Mouse (Mus musculus): ENCODE results near the gene Fam98c.
A peak's percentile ranks its signal among the peaks of the same experiment; 100 is the strongest.

The Fam98c gene

GRCm38 (mm10) chr7:29169231-29170065 lies 13.4 kb upstream of the Fam98c start:
- DNase-seq (ENCODE audit: low read depth, low spot score) = peak; percentile 38
- H3K36me3 ChIP-seq (ENCODE audit: control insufficient read depth, insufficient read depth, low read length, poor library complexity, severe bottlenecking) = peaks cover 2% of the 10 kb centered on the region; the same call in 1 of the 2 replicates
- H3K27me3 ChIP-seq (ENCODE audit: control insufficient read depth, insufficient read depth, low read length, poor library complexity, severe bottlenecking) = no peaks in the 10 kb centered on the region; the same call in 1 of the 2 replicates

- no peak for DNase-seq (ENCODE audit: low read depth, low spot score)
- Histone ChIP-seq H3K36me3 (ENCODE audit: control insufficient read depth, insufficient read depth, low read length, poor library complexity, severe bottlenecking) (no peaks in the 10 kb centered on the region; the same call in 1 of the 2 replicates), H3K27me3 (ENCODE audit: control insufficient read depth, insufficient read depth, low read length, poor library complexity, severe bottlenecking) (no peaks in the 10 kb centered on the region; the same call in 1 of the 2 replicates)
Observed at GRCm38 (mm10) chr7:29168791-29169230, 12.8 kb upstream of the Fam98c start.

GRCm38 (mm10) chr7:29168121-29168695 lies 12.2 kb upstream of the Fam98c start:
- no peaks in the 10 kb centered on the region; the same call in none of the 2 replicates for H3K27me3 ChIP-seq (ENCODE audit: control insufficient read depth, insufficient read depth, low read length, poor library complexity, severe bottlenecking)
- no peaks in the 10 kb centered on the region; the same call in 1 of the 2 replicates for H3K36me3 ChIP-seq (ENCODE audit: control insufficient read depth, insufficient read depth, low read length, poor library complexity, severe bottlenecking)
- no peak for DNase-seq (ENCODE audit: low read depth, low spot score)

GRCm38 (mm10) chr7:29167656-29168055 lies 11.6 kb upstream of the Fam98c start:
- H3K36me3 ChIP-seq (ENCODE audit: control insufficient read depth, insufficient read depth, low read length, poor library complexity, severe bottlenecking) = no peaks in the 10 kb centered on the region
- H3K27me3 ChIP-seq (ENCODE audit: control insufficient read depth, insufficient read depth, low read length, poor library complexity, severe bottlenecking) = no peaks in the 10 kb centered on the region; the same call in none of the 2 replicates
- no peak for DNase-seq (ENCODE audit: low read depth, low spot score)

- peak; percentile 67 for DNase-seq (ENCODE audit: low read depth, low spot score)
- Histone ChIP-seq H3K36me3 (ENCODE audit: control insufficient read depth, insufficient read depth, low read length, poor library complexity, severe bottlenecking) (no peaks in the 10 kb centered on the region), H3K27me3 (ENCODE audit: control insufficient read depth, insufficient read depth, low read length, poor library complexity, severe bottlenecking) (no peaks in the 10 kb centered on the region; the same call in 1 of the 2 replicates)
Observed at GRCm38 (mm10) chr7:29162750-29163525, 6.9 kb upstream of the Fam98c start.

GRCm38 (mm10) chr7:29162294-29162693 lies 6.3 kb upstream of the Fam98c start:
- no peaks in the 10 kb centered on the region for H3K36me3 ChIP-seq (ENCODE audit: control insufficient read depth, insufficient read depth, low read length, poor library complexity, severe bottlenecking)
- DNase-seq (ENCODE audit: low read depth, low spot score) = no peak
- no peaks in the 10 kb centered on the region; the same call in 1 of the 2 replicates for H3K27me3 ChIP-seq (ENCODE audit: control insufficient read depth, insufficient read depth, low read length, poor library complexity, severe bottlenecking)

- no peaks in the 10 kb centered on the region; the same call in 1 of the 2 replicates for H3K27me3 ChIP-seq (ENCODE audit: control insufficient read depth, insufficient read depth, low read length, poor library complexity, severe bottlenecking)
- no peak for DNase-seq (ENCODE audit: low read depth, low spot score)
- no peaks in the 10 kb centered on the region for H3K36me3 ChIP-seq (ENCODE audit: control insufficient read depth, insufficient read depth, low read length, poor library complexity, severe bottlenecking)
Observed at GRCm38 (mm10) chr7:29158264-29158663, 2.2 kb upstream of the Fam98c start.

GRCm38 (mm10) chr7:29155196-29155837 lies 717 bp downstream of the Fam98c start:
- Histone ChIP-seq H3K36me3 (ENCODE audit: control insufficient read depth, insufficient read depth, low read length, poor library complexity, severe bottlenecking) (no peaks in the 10 kb centered on the region), H3K27me3 (ENCODE audit: control insufficient read depth, insufficient read depth, low read length, poor library complexity, severe bottlenecking) (no peaks in the 10 kb centered on the region; the same call in 1 of the 2 replicates)
- DNase-seq (ENCODE audit: low read depth, low spot score) = peak; percentile 90

- DNase-seq (ENCODE audit: low read depth, low spot score) = peak; percentile 35
- H3K27me3 ChIP-seq (ENCODE audit: control insufficient read depth, insufficient read depth, low read length, poor library complexity, severe bottlenecking) = no peaks in the 10 kb centered on the region; the same call in 1 of the 2 replicates
- no peaks in the 10 kb centered on the region for H3K36me3 ChIP-seq (ENCODE audit: control insufficient read depth, insufficient read depth, low read length, poor library complexity, severe bottlenecking)
Observed at GRCm38 (mm10) chr7:29154018-29154720, 1.9 kb downstream of the Fam98c start.

GRCm38 (mm10) chr7:29151486-29151885 lies 4.5 kb downstream of the Fam98c start:
- no peak for DNase-seq (ENCODE audit: low read depth, low spot score)
- Histone ChIP-seq H3K36me3 (ENCODE audit: control insufficient read depth, insufficient read depth, low read length, poor library complexity, severe bottlenecking) (no peaks in the 10 kb centered on the region), H3K27me3 (ENCODE audit: control insufficient read depth, insufficient read depth, low read length, poor library complexity, severe bottlenecking) (no peaks in the 10 kb centered on the region)

GRCm38 (mm10) chr7:29148771-29149170 lies 7.3 kb downstream of the Fam98c start:
- H3K27me3 ChIP-seq (ENCODE audit: control insufficient read depth, insufficient read depth, low read length, poor library complexity, severe bottlenecking) = no peaks in the 10 kb centered on the region
- DNase-seq (ENCODE audit: low read depth, low spot score) = no peak
- no peaks in the 10 kb centered on the region for H3K36me3 ChIP-seq (ENCODE audit: control insufficient read depth, insufficient read depth, low read length, poor library complexity, severe bottlenecking)

GRCm38 (mm10) chr7:29146625-29147367 lies 9.2 kb downstream of the Fam98c start:
- Histone ChIP-seq H3K27me3 (ENCODE audit: control insufficient read depth, insufficient read depth, low read length, poor library complexity, severe bottlenecking) (no peaks in the 10 kb centered on the region), H3K36me3 (ENCODE audit: control insufficient read depth, insufficient read depth, low read length, poor library complexity, severe bottlenecking) (no peaks in the 10 kb centered on the region)
- no peak for DNase-seq (ENCODE audit: low read depth, low spot score)

GRCm38 (mm10) chr7:29144006-29144405 lies 12.0 kb downstream of the Fam98c start:
- H3K36me3 ChIP-seq (ENCODE audit: control insufficient read depth, insufficient read depth, low read length, poor library complexity, severe bottlenecking) = no peaks in the 10 kb centered on the region
- no peaks in the 10 kb centered on the region for H3K27me3 ChIP-seq (ENCODE audit: control insufficient read depth, insufficient read depth, low read length, poor library complexity, severe bottlenecking)
- no peak for DNase-seq (ENCODE audit: low read depth, low spot score)
